Mouse (Mus musculus) CH12.LX (cell line): ENCODE data around the gene Ago4. TPM values are rescaled to one million over a fixed set of nuclear protein-coding genes. Genes with fewer than 3 reads are reported as not detected.

Experiments
- DNase-seq: peaks from one replicate; pipeline ENCODE4 v3.0.0-alpha.2; 2013; ENCODE audit errors: extremely low read depth
- H3K27ac ChIP-seq: 2 replicates; pipeline ENCODE4 v1.5.1; 2012; ENCODE audit warnings: low read depth, mild to moderate bottlenecking, control low read depth, moderate library complexity; ENCODE audit not compliant: insufficient read depth
- H3K27me3 ChIP-seq: replicated peaks from 2 replicates; pipeline ENCODE3; 2012; ENCODE audit warnings: inconsistent platforms
- H3K36me3 ChIP-seq, 2 experiments: replicated peaks in 1 of 2; 2 replicates each; pipeline versions ENCODE3 to v1.6.1; 2012; ENCODE audit warnings: inconsistent platforms in 1 of 2, low read length in 1 of 2, mild to moderate bottlenecking in 1 of 2, mixed read lengths in 1 of 2, moderate library complexity in 1 of 2; ENCODE audit not compliant: control insufficient read depth in 1 of 2, insufficient read depth in 1 of 2
- H3K4me1 ChIP-seq, 2 experiments: 2 replicates each; pipeline ENCODE4 v1.6.1; 2012; ENCODE audit warnings: inconsistent platforms in 1 of 2, moderate library complexity in 1 of 2; ENCODE audit not compliant: insufficient read depth in 2 of 2, control insufficient read depth in 1 of 2
- H3K4me2 ChIP-seq: 2 replicates; pipeline ENCODE4 v1.6.1; 2012; ENCODE audit warnings: low read depth, mild to moderate bottlenecking, control low read depth; ENCODE audit not compliant: poor library complexity, insufficient read depth, severe bottlenecking
- H3K4me3 ChIP-seq, 3 experiments: fragments of 150-350 bp in 1 of 3; sonication (generic) in 1 of 3; replicated peaks in 1 of 3; 2 replicates each; pipeline versions ENCODE3 to v1.5.1; 2011 to 2012; ENCODE audit warnings: low read depth in 2 of 3, low read length in 2 of 3, mild to moderate bottlenecking in 2 of 3, moderate library complexity in 2 of 3, control low read depth in 1 of 3, improper control_type of control experiment in 1 of 3, inconsistent platforms in 1 of 3, mixed read lengths in 1 of 3; ENCODE audit not compliant: poor library complexity in 1 of 3
- H3K79me2 ChIP-seq: replicated peaks from 2 replicates; pipeline ENCODE4 v1.6.1; 2012; ENCODE audit warnings: mild to moderate bottlenecking, moderate library complexity; ENCODE audit not compliant: control insufficient read depth, poor library complexity, insufficient read depth, severe bottlenecking; ENCODE audit errors: extremely low read depth
- H3K9ac ChIP-seq: 2 replicates; pipeline ENCODE4 v1.6.1; 2012; ENCODE audit warnings: low read depth, mild to moderate bottlenecking, control low read depth, moderate library complexity; ENCODE audit not compliant: insufficient read depth
- H3K9me3 ChIP-seq: replicated peaks from 2 replicates; pipeline ENCODE3; 2012; ENCODE audit warnings: low read length, inconsistent platforms, mixed read lengths
- CHD1 ChIP-seq: IDR thresholded peaks from 2 replicates; pipeline ENCODE4 v1.6.1; 2012; ENCODE audit warnings: low read depth, low read length, improper control_type of control experiment, inconsistent platforms
- CHD2 ChIP-seq: IDR thresholded peaks from 2 replicates; pipeline ENCODE4 v1.6.1; 2011; ENCODE audit warnings: low read length, improper control_type of control experiment
- E2F4 ChIP-seq: IDR thresholded peaks from 2 replicates; pipeline ENCODE4 v1.6.1; 2011; ENCODE audit warnings: low read depth, low read length, improper control_type of control experiment; ENCODE audit not compliant: insufficient replicate concordance
- ELF1 ChIP-seq: IDR thresholded peaks from 2 replicates; pipeline ENCODE4 v1.6.1; 2014; ENCODE audit warnings: low read depth, mild to moderate bottlenecking, inconsistent platforms, low read length, improper control_type of control experiment
- GABPA ChIP-seq: IDR thresholded peaks from 2 replicates; pipeline ENCODE4 v1.6.1; 2012; ENCODE audit warnings: low read depth, low read length, improper control_type of control experiment, inconsistent platforms; ENCODE audit not compliant: insufficient replicate concordance
- HCFC1 ChIP-seq: IDR thresholded peaks from 2 replicates; pipeline ENCODE4 v1.6.1; 2012; ENCODE audit warnings: low read depth, mild to moderate bottlenecking, inconsistent platforms, low read length, improper control_type of control experiment
- IRF4 ChIP-seq: IDR thresholded peaks from 2 replicates; pipeline ENCODE4 v1.6.1; 2014; ENCODE audit warnings: low read depth, mild to moderate bottlenecking, inconsistent platforms, low read length, improper control_type of control experiment
- MAFK ChIP-seq: IDR thresholded peaks from 2 replicates; pipeline ENCODE4 v1.6.1; 2011; ENCODE audit warnings: low read length, improper control_type of control experiment; ENCODE audit not compliant: insufficient replicate concordance
- NRF1 ChIP-seq: IDR thresholded peaks from 2 replicates; pipeline ENCODE4 v1.6.1; 2014; ENCODE audit warnings: low read depth, mild to moderate bottlenecking, inconsistent platforms, low read length, improper control_type of control experiment, moderate library complexity
- POLR2A ChIP-seq: IDR thresholded peaks from 2 replicates; pipeline ENCODE4 v1.6.1; 2011; ENCODE audit warnings: low read depth, mild to moderate bottlenecking, improper control_type of control experiment, low read length
- RAD21 ChIP-seq: IDR thresholded peaks from 2 replicates; pipeline ENCODE4 v1.6.1; 2011; ENCODE audit warnings: low read depth, mild to moderate bottlenecking, low read length, improper control_type of control experiment, moderate library complexity
- RCOR1 ChIP-seq: conservative IDR thresholded peaks from 2 replicates; pipeline ENCODE4 v1.6.1; 2012; ENCODE audit warnings: low read depth, mild to moderate bottlenecking, inconsistent platforms, low read length, improper control_type of control experiment
- SMC3 ChIP-seq: IDR thresholded peaks from 2 replicates; pipeline ENCODE4 v1.6.1; 2011; ENCODE audit warnings: low read depth, low read length, improper control_type of control experiment
- TBP ChIP-seq: conservative IDR thresholded peaks from 2 replicates; pipeline ENCODE4 v1.6.1; 2011; ENCODE audit warnings: low read depth, low read length, improper control_type of control experiment
- UBTF ChIP-seq: IDR thresholded peaks from 2 replicates; pipeline ENCODE4 v1.6.1; 2012; ENCODE audit warnings: low read depth, mild to moderate bottlenecking, inconsistent platforms, low read length, improper control_type of control experiment, moderate library complexity
- USF1 ChIP-seq: IDR thresholded peaks from 2 replicates; pipeline ENCODE4 v1.6.1; 2014; ENCODE audit warnings: low read depth, mild to moderate bottlenecking, inconsistent platforms, low read length, improper control_type of control experiment
- ZNF384 ChIP-seq: IDR thresholded peaks from 2 replicates; pipeline ENCODE4 v1.6.1; 2012; ENCODE audit warnings: low read depth, low read length, improper control_type of control experiment, inconsistent platforms
- dilution Hi-C: fragments of 300-500 bp; cut with MboI; formaldehyde crosslinking; loops from 2 replicates; pipeline ENCODE4 v1.14.3; 2020; ENCODE audit warnings: low sequenced_read_pairs; ENCODE audit not compliant: extremely low pct_unique_long_range_greater_than_20kb, extremely low pct_ligation_motif_present
- in situ Hi-C: fragments of 300-500 bp; cut with MboI; formaldehyde crosslinking; loops from 3 replicates; pipeline ENCODE4 v1.14.3; 2019; ENCODE audit warnings: low sequenced_read_pairs, low pct_ligation_motif_present, low pct_unique_long_range_greater_than_20kb, mixed read lengths
- polyA plus RNA-seq: library from polyadenylated mRNA; unstranded; fragments of >175 nt; gene quantifications from 2 replicates; pipeline ENCODE4 v1.2.1, GENCODE M21; 2012; ENCODE audit warnings: low read depth; ENCODE audit not compliant: insufficient read length
- total RNA-seq, 2 experiments: library from RNA; depleted of rRNA; stranded (reverse); fragments of 300-350 nt in 1 of 2; fragments of >200 nt in 1 of 2; gene quantifications; 2 replicates each; pipeline ENCODE4 v1.2.3; 2012 to 2014

The Ago4 gene
- total and polyA plus RNA-seq, 3 experiments: 1.2 to 2.6 (median 1.3) TPM

- in situ Hi-C loops: no loop called here
- DNase-seq: no peak
- Histone ChIP-seq H3K4me3 (no peak overlapping the region), H3K4me2 (no peak overlapping the region), H3K9me3 (no peaks in the 10 kb centered on the region)
- dilution Hi-C loops: no loop called here
- no peak for TF ChIP-seq CHD2
- TF ChIP-seq RAD21: no peak
- TF ChIP-seq, all 38 proteins: peak for 0
- Histone ChIP-seq H3K4me1 (peaks cover 0 to 5% of the 10 kb centered on the region in 2 experiments; a peak in 2 of 4 replicates), H3K36me3 (peaks cover 0 to 11% of the 10 kb centered on the region in 2 experiments), H3K27ac (no peak overlapping the region), H3K79me2 (no peaks in the 10 kb centered on the region), H3K9ac (no peak overlapping the region), H3K27me3 (no peaks in the 10 kb centered on the region)
Measured at GRCm38 (mm10) chr4:126502141-126502976, 30.9 kb downstream of the Ago4 start.

GRCm38 (mm10) chr4:126498601-126499000 is 34.7 kb downstream of the Ago4 start:
- Histone ChIP-seq H3K4me2 (no peak overlapping the region), H3K36me3 (peaks cover 4 to 5% of the 10 kb centered on the region in 2 experiments), H3K27me3 (no peaks in the 10 kb centered on the region), H3K4me1 (peaks cover 0 to 5% of the 10 kb centered on the region in 2 experiments; a peak in 2 of 4 replicates), H3K4me3 (no peak overlapping the region), H3K9me3 (no peaks in the 10 kb centered on the region), H3K9ac (no peak overlapping the region), H3K79me2 (no peaks in the 10 kb centered on the region), H3K27ac (no peak overlapping the region)
- DNase-seq: no peak
- dilution Hi-C loops (no loop called here), in situ Hi-C loops (no loop called here)
- TF ChIP-seq TBP (no peak), SMC3 (no peak), ZNF384 (no peak), HCFC1 (no peak), IRF4 (no peak), NRF1 (no peak), UBTF (no peak), GABPA (no peak), E2F4 (no peak), POLR2A (no peak), USF1 (no peak), MAFK (no peak), ELF1 (no peak), CHD2 (no peak), CHD1 (no peak), RCOR1 (no peak)
